Mouse (Mus musculus): ENCODE data around the gene Ms4a5.
"Not testable (repeated sequence)": the region's sequence is repeated elsewhere in the genome, so short reads cannot be mapped to it uniquely, and the experiment has no call there.

Gene Ms4a5

DNA sequence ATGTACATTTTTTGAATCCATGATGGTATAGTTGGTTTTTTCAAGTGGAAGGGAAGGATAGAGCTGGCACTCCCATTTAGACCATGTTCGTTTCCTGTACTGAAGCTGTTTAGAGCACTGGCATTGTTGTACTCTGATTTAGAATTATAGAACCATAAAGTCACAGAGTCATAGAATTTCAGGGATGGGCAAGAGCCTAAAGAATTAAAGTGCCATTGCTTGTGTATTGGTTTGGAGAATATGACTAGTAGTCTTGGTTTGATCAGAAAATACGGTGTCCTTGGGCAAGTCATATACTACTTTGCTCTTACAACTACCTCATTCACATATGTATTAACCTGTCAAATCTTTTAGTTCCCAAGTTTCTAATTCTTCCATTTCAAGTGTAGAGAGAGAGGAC is at the start of gene Ms4a5:
Gene Ms4a5, minus strand, starts transcription at position 101 of the 400 bp plus-strand sequence.
- DNase-seq (ENCODE audit: low read depth, low spot score), result no peak

DNA sequence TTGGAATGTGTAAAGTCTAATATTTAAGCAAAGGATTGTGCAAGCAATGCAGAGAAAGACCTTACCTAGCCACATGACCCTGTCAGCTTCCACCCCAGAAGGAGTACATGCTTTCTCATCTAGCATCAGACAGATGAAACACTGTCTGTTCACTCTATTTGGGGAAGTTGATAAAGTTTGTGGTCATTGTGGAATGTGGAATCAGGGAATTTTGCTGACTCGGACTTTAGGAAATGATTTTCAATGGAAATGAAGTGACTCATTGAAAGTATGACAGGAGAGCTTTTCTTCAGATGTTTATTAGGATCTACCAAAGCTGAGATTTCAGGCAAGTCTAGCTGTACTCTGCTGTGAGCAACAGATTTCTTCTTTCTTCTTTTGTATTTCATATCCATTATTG is 37.5 kb upstream of the Ms4a5 start:
- no peak for DNase-seq (ENCODE audit: low read depth, low spot score)

DNA sequence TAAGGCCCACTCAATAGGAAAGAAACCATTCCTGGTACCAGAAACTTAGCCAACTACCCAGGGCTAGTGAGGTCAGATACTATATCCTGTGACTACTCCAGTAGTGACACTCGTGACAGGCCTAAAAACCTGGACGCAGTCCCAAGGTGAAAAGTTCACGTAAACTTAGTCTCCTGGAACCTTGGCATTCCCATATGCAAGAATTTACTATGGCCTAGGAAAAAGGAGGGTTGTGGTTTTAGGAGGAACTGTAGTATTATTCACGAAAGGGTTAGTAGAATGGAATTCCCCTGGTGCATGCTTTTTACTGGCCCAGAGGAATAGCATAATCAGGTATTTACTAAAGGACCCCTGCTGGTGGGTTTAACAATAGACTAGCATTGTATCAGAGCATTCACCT is 33.1 kb upstream of the Ms4a5 start:
- DNase-seq (ENCODE audit: low read depth, low spot score), result no peak

DNA sequence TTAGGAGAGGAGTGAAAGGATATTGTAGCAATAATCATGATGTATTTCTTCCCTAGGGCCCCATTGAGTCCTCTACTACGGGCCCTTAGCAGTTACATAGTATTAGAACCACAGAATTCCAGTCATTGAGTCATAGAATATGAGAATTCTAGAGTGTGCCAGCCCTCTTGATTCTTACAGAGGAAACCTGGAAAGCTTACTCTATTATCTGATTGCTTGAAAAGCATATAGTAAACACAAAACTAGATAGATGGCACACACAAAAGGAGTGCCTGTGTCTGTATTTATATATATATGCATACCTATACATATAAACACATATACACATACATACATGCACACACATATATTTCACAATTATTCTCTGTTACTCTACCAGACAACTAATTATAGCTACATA is 30.7 kb upstream of the Ms4a5 start, which contains the start of gene Ms4a14:
Gene Ms4a14, minus strand, starts transcription at position 101 of the 400 bp plus-strand sequence.
- no peak for DNase-seq (ENCODE audit: low read depth, low spot score)

DNA sequence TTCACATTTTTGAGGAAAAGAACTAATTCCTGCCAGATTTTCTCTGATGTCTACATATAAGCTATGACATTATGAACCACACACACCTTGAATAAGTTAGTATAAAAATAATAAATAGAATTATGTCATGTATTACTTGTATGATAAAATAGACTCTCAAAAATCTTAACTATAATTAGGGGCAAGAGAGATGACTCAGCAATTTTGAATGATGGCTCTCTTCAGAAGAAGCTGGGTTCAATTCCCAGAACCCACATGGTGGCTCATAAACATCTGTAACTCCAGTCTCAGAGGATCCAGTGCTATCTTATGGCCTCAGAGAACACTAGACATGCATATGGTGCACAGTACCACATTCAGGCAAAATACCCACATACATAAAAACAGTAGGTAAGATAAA is 25.2 kb upstream of the Ms4a5 start:
- DNase-seq (ENCODE audit: low read depth, low spot score), result no peak

DNA sequence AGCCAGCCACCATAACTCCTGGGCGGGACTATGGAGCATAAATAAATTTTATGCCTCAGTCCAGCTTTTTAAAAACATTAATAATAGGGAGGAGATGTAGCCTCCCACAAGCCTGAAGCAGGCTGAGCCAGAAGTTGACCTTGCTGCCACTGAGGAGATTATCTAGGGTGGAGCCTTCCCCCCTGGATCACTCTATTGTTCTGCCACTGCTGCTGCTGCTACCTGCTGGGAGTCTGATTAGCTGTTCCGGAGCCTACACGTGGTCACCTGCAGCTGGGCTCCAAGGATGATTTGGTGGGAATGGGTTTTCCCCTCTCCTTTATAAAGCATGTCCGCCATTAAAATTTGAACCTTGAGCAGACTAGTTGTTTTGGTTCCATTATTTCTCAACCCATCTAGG is 15.9 kb upstream of the Ms4a5 start:
- DNase-seq (ENCODE audit: low read depth, low spot score), result not testable (repeated sequence)

DNA sequence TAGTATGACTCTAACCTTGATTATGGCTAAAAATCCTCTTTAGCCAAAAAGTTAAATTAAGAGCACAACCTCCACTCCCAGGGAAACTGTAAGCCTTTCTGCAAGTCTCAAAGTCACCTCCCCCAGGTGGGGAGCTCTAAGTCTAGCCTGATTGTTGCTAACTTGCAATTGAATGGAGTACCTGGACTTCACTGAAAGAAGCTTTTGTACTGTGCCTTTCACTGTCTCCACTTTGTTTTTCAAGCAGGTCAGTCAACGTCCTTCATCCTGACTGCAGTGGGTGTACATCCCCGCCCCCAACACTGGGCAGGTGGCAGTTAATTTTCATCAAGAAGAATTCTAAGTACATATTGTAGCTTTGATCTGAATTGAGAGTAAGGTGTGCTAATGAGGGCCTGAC is 15.3 kb upstream of the Ms4a5 start:
- DNase-seq (ENCODE audit: low read depth, low spot score), result no peak

DNA sequence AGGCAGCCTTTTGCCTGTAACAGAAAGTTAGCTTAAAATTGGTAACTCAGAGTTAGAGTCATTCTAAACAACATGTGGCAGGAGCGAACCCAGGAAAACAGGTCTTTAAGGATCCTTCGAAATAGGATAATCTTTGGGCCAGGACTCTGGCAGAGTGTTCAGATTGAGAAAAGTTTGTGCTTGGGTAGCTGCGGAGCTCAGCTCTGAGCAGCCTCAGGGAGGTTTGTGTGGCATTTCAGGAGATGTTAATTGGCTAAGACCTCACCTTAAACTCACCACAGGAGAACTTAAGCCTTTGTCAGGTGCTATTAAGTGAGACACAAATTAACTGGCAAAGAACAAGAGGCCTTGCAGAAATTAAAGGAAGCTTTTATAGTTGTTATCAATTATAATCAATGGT is 9.9 kb upstream of the Ms4a5 start:
- not testable (repeated sequence) for DNase-seq (ENCODE audit: low read depth, low spot score)

DNA sequence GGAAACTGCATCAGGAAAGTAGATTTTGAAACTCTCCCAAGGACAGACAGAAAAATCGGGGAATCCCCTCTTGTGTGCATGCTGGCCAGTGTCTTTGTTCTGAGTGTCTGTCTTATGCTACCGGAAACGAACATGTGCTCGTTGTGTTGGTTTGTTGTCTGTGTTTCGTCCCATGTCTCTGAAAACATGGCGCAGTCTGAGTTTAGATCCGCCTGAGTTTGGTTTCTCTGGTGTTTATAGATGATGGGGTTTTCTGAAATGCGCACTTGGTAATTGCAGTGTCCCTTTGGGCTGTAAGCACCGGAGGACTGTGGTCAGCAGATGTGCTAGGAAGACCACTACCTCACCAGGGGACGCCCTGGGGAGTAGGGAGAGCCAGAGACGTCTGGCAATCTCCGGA is 9.3 kb upstream of the Ms4a5 start:
- peak; percentile 19 for DNase-seq (ENCODE audit: low read depth, low spot score)

DNA sequence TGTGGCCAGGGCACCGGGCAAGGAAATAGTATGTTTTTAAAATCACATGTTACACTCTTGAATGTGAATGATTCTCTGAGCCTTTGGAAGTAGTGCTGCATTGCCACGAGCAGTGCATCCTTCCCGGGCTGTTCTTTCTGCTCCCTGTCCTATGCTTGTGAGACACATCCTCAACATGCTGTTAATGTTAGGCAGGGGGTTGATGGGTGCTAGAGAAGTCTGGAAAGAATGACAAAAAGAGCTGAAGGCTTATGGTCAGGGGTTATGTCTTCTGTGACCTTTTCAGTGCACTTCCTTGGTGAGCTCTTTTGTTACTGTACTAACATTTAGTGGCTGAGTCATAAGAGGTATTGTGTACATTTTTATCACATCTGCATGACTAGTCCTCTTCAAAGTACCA is 3.5 kb downstream of the Ms4a5 start:
- no peak for DNase-seq (ENCODE audit: low read depth, low spot score)

DNA sequence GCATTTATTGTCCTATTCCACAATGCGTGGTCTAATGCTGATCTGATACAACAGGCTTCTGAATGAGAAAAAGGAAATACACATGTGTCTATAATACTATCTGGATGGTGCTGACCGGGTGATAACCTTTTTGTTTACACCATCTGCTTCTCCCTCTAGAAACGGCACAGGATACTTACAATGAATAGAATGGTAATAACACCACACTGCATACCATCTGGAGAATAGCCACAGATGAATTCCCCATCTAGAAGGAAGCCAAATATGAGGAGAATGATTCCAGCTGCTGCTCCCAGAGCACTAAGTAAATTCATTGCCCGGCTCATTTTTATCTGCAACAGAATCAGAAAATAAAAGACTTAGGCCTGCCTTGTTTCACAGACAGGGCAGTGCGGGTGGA is 7.2 kb downstream of the Ms4a5 start:
- DNase-seq (ENCODE audit: low read depth, low spot score), result no peak

DNA sequence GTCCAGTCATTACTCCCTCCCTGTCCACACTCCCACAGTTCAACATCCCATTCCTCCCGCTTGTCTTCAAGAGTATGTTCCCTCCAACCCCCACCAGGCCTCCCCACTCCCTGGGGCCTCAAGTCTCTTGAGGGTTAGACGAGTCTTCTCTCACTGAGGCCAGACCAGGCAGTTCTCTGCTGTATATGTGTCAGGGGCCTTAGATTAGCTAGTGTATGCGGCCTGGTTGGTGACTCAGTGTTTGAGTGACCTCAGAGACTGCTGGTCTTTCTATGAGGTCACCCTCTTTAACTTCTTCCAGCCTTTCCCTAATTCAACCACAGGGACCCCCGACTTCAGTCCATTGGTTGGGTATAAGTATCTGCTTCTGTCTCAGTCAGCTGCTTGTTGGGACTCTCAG is 16.7 kb downstream of the Ms4a5 start:
- no peak for DNase-seq (ENCODE audit: low read depth, low spot score)

DNA sequence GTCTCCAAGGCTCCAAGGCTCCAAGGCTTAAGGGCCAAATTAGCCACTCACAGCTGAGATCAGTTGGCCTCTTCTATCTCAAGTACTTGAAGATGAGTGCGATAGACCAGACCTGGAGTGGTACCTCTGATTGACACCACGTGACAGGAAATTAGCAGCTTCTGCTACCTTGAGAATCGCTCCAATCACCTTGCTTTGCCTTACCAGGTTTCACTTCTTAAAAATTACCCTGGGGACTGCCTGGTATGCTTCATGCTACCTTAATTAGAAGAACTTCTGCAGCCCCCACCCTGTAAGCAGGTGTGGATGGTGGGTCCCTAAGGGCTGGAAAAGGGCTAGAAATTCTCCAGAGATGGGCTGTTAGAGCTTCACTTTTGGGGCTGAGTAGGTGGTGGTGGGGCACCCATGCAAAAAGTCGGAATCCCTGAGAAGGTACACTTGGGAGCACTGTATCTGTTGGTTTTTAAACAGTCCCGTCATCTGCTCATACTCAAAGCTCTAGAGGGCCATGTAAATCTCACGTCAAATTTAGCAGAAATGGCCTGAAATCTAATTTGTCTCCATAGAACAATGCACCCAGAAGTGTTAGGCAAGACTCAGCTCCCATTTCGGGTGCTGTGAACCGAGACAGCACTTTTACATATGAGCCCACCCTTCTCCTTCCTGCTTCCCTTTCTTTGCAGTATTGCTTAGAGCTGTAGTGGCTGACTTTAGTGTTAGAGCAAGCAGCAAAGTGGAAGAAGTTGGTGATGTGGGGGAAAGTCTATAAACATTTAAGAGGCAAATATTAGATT is 17.4 kb downstream of the Ms4a5 start, which contains the start of gene Ms4a1:
Gene Ms4a1, minus strand, starts transcription at position 190 of the 794 bp plus-strand sequence.
- DNase-seq (ENCODE audit: low read depth, low spot score), result no peak

DNA sequence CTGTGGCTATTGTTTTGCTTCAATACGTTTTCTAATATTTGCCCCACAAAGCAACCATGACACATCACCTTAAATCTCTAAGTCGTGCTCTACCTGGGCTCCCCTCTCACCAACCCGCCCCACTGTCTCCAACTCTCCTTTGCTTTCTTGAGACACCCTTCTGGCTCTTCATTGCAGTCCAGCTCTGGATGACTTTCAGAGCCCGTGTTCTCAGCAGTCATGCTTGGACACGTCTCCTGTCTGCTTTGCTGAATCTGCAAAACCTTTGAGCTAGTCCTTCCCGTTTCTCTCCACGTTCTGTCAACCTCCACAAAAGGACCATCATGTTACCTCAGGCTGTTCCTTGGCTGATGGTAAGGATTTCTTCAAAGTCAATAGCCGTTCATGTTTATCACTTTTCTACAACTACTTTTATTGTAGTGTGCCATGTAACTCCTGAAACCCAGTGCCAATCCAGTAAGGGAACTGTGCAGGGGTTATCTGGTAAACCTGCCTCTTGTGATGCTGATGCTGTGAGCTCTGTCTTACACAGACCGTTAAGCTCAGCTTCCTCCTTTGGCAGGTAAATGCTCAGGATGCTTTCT is 19.0 kb downstream of the Ms4a5 start:
- DNase-seq (ENCODE audit: low read depth, low spot score), result no peak

DNA sequence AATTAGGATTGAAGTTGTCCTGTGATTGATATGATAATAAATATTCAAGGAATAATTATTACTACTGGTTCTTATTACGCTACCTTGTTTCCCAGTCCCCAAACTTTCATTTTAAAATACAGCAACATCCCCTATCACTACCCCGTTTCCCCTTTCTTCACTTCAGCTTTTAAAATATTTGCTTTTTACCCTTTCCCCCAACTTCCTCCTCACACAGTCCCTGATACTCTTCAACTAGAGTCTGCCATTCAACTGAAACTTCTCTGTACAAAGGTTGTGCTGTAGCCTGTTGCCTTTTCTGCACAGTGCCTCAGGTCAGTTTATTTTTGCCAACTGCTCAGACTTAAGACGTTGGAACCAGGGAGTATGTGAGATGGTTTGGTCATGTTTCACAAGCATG is 20.1 kb downstream of the Ms4a5 start:
- no peak for DNase-seq (ENCODE audit: low read depth, low spot score)

DNA sequence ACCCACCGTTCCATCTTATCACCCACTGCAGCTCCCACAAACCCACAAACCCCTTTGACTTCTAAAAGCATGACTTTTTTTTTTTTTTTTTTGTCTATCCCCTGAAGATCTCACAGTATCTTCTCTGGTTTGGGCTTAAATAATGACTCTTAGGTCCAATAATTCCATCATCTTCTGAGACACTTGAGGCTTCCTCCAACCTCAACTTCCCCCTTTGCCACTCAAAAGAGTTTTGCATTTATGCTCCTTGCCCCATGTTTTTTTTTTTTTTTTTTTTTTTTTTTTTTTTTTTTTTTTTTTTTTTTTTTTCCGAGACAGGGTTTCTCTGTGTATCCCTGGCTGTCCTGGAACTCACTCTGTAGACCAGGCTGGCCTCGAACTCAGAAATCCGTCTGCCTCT is 20.7 kb downstream of the Ms4a5 start:
- not testable (repeated sequence) for DNase-seq (ENCODE audit: low read depth, low spot score)

DNA sequence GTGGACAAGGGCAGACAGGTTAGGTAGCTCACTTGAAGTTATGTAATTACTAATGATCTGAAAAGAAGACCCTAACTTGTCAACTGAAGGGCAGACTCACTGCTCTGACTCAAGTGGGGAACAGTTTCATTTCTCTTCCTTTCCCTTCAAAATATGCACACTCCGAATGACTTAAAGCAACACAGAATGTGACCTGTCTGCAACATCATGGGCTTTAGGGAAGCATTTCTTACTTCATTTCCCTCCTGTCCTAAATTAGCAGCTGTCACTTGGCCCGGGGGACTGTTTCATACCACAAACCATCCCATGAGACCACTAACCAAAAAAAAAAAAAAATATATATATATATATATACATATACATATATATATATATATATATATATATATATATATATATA is 22.2 kb downstream of the Ms4a5 start:
- DNase-seq (ENCODE audit: low read depth, low spot score), result no peak

DNA sequence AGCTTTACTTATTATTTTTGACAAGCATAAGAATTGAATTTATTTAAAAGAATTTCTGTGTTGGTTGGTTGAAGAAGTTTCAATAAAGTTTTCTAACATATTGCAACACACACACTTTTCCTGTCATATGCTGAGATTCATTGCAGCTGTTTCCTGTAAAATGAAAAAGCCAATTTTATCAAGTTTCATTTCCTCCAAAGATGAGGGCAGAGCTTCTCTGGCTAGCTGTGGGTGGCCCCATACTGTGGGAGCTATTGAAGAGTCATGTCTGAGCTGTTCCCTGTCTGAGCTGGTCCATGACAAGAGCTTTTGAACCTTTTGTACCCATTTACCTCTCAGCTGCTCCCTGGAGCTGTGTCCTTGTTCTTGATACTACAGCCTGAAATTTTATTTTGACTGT is 39.4 kb downstream of the Ms4a5 start:
- DNase-seq (ENCODE audit: low read depth, low spot score), result no peak

DNA sequence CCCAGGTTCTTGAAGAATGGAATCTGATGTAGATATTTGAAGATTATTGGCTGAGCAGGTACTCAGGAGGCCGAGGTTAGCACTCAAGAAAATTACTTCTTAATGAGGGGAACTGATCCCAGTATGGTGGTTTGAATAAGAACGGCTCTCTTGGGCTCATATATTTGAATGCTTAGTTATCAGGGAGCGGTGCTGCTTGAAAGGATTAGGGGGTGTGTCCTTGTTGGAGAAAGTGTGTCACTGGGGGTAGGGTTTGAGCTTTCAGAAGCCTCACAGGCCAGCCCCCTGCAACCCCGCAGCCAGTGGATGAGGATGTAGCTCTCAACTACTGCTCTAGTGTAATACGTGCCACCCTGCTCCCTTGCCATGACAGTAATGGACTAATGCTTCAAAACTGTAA is 41.1 kb downstream of the Ms4a5 start:
- DNase-seq (ENCODE audit: low read depth, low spot score), result no peak

DNA sequence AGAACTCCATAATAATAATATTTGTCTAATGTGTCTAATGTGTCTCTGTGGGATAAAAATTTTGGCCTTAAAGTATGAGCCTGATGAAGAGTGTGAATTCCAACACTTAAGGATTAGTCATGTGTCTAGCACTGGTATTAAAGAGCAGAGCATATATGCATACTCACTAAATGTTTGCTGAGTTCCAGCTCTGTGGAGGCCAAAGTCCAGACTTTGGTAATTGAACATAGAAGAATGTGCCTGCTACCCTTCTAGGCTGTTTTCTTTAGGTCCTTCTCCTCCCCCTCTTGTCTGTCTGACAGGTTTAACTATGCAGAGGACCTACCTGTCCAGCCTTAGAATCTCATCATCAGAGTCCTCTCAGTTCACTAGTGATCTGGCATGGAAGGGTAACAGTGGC is 47.9 kb downstream of the Ms4a5 start:
- no peak for DNase-seq (ENCODE audit: low read depth, low spot score)

DNA sequence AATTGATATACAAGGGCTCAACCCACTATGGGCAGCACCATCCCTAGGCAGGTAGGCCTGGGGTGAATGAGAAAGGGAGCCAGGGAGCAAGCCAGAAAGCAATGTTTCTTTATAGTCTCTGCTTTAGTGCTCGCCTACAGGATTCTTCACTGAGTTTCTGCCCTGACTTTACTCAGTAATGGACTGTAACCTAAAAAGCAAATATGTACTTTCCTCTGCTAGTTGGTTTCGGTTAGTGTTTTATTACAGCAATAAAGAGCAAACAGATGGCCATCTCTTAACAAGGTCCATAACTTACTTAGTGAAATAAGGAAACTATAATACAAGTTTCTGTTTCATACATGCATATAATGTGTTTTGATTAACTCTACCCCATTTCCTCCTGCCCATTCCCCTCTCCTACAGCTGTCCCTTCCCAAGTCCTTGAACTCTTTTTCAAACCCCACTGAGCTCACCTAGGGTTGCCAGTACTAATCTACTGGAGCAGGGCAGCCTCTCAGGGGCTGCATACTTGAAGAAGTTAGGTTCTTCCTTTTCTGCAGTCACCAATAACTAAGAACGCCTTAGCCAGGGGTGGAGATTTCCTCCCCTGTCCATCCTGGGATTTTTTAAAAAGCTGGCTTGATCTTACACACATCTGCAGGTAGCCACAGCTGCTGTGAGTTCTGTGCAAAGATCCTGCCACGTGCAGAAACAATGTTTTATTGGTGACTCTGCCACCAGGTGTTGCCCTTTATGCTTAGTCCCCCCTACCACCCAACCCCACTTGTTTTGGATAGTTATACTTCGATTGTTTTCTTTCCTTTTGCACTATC is 48.5 kb downstream of the Ms4a5 start:
- DNase-seq (ENCODE audit: low read depth, low spot score), result no peak

DNA sequence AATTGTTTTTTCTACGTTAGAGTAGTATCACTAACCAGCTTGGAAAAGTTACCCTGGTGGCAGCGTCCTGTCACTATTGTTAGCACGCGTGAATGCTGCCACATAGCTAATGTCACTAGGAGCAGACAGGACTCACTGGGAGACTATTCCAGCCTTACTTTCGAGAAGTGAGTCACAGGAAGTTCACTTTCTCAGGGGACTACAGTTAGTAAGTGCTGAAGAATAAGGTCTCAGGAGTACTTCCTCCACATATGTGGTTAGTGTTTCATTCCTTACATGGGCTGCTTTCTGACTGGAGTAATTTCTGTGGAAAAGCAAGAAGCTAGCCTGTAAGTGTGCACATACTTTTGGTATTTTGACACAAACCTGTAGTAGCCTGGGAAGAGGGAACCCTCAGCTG is 49.4 kb downstream of the Ms4a5 start:
- no peak for DNase-seq (ENCODE audit: low read depth, low spot score)

DNA sequence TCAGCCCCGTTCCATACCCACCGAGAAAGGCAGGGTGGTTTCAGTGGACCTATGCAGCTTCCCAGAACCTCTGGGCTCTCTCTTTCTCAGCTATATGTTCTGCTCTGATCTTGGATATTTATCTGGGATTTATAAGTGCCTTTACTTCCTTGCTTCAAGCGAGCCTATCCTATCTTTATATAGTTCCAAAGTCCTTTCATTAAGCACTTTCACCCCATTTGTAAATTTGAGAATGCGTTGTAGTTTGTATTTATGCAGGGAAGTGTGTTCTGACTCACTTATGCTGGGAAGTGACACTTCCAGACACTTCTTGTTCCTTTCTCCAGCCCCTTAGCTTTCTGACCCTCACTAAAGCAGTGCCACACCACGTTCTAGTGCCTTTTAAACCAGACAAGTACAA is 51.3 kb downstream of the Ms4a5 start, which contains the start of gene Ms4a12:
Gene Ms4a12, minus strand, starts transcription at position 101 of the 400 bp plus-strand sequence.
- no peak for DNase-seq (ENCODE audit: low read depth, low spot score)

All from mesoderm, embryonic 11.5 days (tissue).